Mouse (Mus musculus) lung, embryonic 15.5 days (tissue): ENCODE measurements around the gene Tenm2. TPM values are rescaled to one million over a fixed set of nuclear protein-coding genes. Genes with fewer than 3 reads are reported as not detected.

Experiments used
- ATAC-seq: fragments of 200-750 bp; cut with Nextera tagmentation; 2 replicates; pipeline ENCODE4 v1.8.0; 2017; ENCODE audit warnings: moderate number of reproducible peaks, borderline replicate concordance; ENCODE audit not compliant: low FRiP score, low TSS enrichment; ENCODE audit errors: extremely low read depth
- H3K27ac ChIP-seq: fragments of 300-500 bp; sonication (generic); 2 replicates; pipeline ENCODE4 v1.5.1; 2015; ENCODE audit warnings: moderate library complexity, mild to moderate bottlenecking, inconsistent platforms
- H3K27me3 ChIP-seq: fragments of 300-500 bp; sonication (generic); 2 replicates; pipeline ENCODE4 v1.6.1; 2015; ENCODE audit warnings: inconsistent platforms
- H3K36me3 ChIP-seq: fragments of 300-500 bp; sonication (generic); 2 replicates; pipeline ENCODE4 v1.6.1; 2015; ENCODE audit warnings: inconsistent platforms
- H3K4me1 ChIP-seq: fragments of 300-500 bp; sonication (generic); 2 replicates; pipeline ENCODE4 v1.6.1; 2015; ENCODE audit warnings: inconsistent platforms
- H3K4me2 ChIP-seq: fragments of 300-500 bp; sonication (generic); 2 replicates; pipeline ENCODE4 v1.6.1; 2015; ENCODE audit warnings: inconsistent platforms, mild to moderate bottlenecking, moderate library complexity
- H3K4me3 ChIP-seq: fragments of 300-500 bp; sonication (generic); 2 replicates; pipeline ENCODE4 v1.5.1; 2015; ENCODE audit warnings: mild to moderate bottlenecking, inconsistent platforms
- H3K9ac ChIP-seq: fragments of 300-500 bp; sonication (generic); 2 replicates; pipeline ENCODE4 v1.6.1; 2015; ENCODE audit warnings: inconsistent platforms
- H3K9me3 ChIP-seq: fragments of 300-500 bp; sonication (generic); 2 replicates; pipeline ENCODE4 v1.6.1; 2016; ENCODE audit warnings: inconsistent platforms
- WGBS: fragments of 180-500 bp; shearing (Covaris S2); methylation state at CpG from one replicate; pipeline ENCODE4 v1.1.7; 2015; 5-methylcytosine and 5-hydroxymethylcytosine counted together
- polyA plus RNA-seq: library from polyadenylated mRNA; unstranded; fragments of >200 nt; fragmentation: Nextera tagmentation; extraction: Ambion mirVana; gene quantifications from 2 replicates; pipeline ENCODE4 v1.2.1, GENCODE M21; 2015

Gene Tenm2
- polyA plus RNA-seq, 1 experiment from 2014 or later: 0.44 TPM

- ATAC-seq: no peak
- Histone ChIP-seq H3K4me3 (no peak overlapping the region), H3K27ac (no peak overlapping the region), H3K4me2 (no peak overlapping the region), H3K27me3 (no peaks in the 10 kb centered on the region), H3K36me3 (no peaks in the 10 kb centered on the region), H3K9ac (no peak overlapping the region), H3K9me3 (no peaks in the 10 kb centered on the region), H3K4me1 (no peaks in the 10 kb centered on the region)
- WGBS: 81% methylated on average over 6 of the region's 6 CpGs
Measured at GRCm38 (mm10) chr11:36492274-36492673, 743.5 kb downstream of the Tenm2 start.

- ATAC-seq: no peak
Measured at GRCm38 (mm10) chr11:36490085-36490484, 745.7 kb downstream of the Tenm2 start.

DNA sequence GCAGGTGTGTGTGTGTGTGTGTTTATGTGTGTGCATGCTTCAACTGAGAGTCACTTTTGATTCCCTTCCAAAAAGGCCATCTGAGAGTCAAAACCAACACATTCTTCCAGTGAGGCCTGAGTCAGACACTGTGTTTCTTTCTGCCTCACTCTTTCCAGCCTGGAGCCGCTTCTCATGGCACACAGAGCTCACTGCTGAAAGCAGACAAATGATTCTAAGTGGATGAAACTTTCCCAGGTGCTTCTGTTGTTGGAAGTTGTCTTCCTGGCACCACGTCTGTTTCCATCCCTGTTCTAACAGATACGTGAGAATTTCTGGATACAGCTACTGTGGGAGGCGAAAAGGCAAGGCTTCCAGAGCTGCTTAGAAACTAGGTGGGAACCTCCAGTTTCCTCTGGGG lies 747.1 kb downstream of the Tenm2 start:
- no peak for ATAC-seq
- no peaks in the 10 kb centered on the region for H3K4me1 ChIP-seq

More at GRCm38 (mm10) chr11:36490085-36490484, 745.7 kb downstream of the Tenm2 start:
- no peak overlapping the region for H3K4me2 ChIP-seq
- no peak overlapping the region for H3K27ac ChIP-seq
- no peaks in the 10 kb centered on the region for H3K9me3 ChIP-seq
- no peaks in the 10 kb centered on the region for H3K4me1 ChIP-seq
- H3K36me3 ChIP-seq: no peaks in the 10 kb centered on the region
- 54% methylated on average over 7 of the region's 7 CpGs for WGBS
- no peak overlapping the region for H3K4me3 ChIP-seq
- peaks cover 9% of the 10 kb centered on the region; the same call in 1 of the 2 replicates for H3K27me3 ChIP-seq
- no peak overlapping the region for H3K9ac ChIP-seq

DNA sequence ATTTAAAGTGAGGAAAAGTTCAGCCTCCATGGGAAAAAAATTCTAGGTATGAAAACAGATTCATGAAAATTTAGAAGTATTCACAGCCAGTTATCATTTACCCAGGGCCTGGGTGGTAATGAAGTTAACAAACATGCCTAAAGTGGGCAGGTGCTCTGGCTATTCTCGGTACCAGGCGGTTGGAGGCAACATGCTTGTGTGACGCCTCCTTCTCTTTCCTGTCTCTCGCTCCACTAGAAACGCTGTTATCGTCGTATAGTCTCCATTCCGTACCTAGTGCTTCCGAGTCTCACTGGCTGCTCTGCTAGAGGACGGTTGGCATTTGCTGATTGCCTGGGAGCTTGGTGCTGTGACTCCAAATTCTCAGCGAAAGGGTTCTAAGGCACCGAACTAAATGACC lies 749.7 kb downstream of the Tenm2 start:
- no peak overlapping the region for H3K4me3 ChIP-seq
- peak overlapping the region; percentile 20; the same call in 1 of the 2 replicates for H3K4me2 ChIP-seq
- no peak overlapping the region for H3K27ac ChIP-seq
- peaks cover 24% of the 10 kb centered on the region; the same call in 1 of the 2 replicates for H3K27me3 ChIP-seq
- H3K9ac ChIP-seq: no peak overlapping the region
- no peaks in the 10 kb centered on the region for H3K9me3 ChIP-seq
- H3K4me1 ChIP-seq: 0 out of 2 replicates have a peak, but pooled peaks cover 13% of the 10 kb centered on the region
- no peaks in the 10 kb centered on the region for H3K36me3 ChIP-seq
- 28% methylated on average over 12 of the region's 12 CpGs for WGBS
- no peak for ATAC-seq

More for the DNA sequence above, 747.1 kb downstream of the Tenm2 start:
- WGBS: 60% methylated on average over 4 of the region's 4 CpGs
- Histone ChIP-seq H3K9ac (no peak overlapping the region), H3K4me2 (no peak overlapping the region), H3K27me3 (peaks cover 18% of the 10 kb centered on the region; the same call in 1 of the 2 replicates), H3K27ac (no peak overlapping the region), H3K4me3 (no peak overlapping the region), H3K36me3 (no peaks in the 10 kb centered on the region), H3K9me3 (no peaks in the 10 kb centered on the region)

- Histone ChIP-seq H3K4me3 (no peak overlapping the region), H3K36me3 (no peaks in the 10 kb centered on the region), H3K4me1 (0 out of 2 replicates have a peak, but pooled peaks cover 13% of the 10 kb centered on the region), H3K4me2 (no peak overlapping the region), H3K27me3 (peaks cover 24% of the 10 kb centered on the region; the same call in 1 of the 2 replicates), H3K9me3 (no peaks in the 10 kb centered on the region), H3K27ac (no peak overlapping the region), H3K9ac (no peak overlapping the region)
- 50% methylated on average over 8 of the region's 8 CpGs for WGBS
- no peak for ATAC-seq
Measured at GRCm38 (mm10) chr11:36484466-36485069, 751.2 kb downstream of the Tenm2 start.

DNA sequence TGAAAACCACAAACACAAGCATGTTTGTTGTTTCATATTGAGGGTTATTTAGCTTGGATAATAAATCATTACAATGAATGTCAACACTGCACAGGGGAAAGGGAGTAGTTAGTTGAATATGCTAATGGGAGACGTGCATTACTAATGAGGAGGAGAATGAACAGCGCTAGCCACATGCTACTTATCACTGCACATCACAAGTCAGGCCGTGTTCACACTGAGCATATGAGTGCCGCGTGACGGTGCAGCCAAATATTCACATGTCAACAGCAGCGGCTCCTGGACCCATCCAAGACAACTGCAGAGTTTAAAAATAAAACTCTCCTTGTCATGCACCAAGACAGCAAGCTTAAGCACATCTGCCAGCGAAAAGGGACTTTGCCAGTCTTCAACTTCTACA lies 753.6 kb downstream of the Tenm2 start:
- Histone ChIP-seq H3K36me3 (no peaks in the 10 kb centered on the region), H3K9ac (no peak overlapping the region), H3K27ac (no peak overlapping the region), H3K27me3 (peaks cover 29% of the 10 kb centered on the region; the same call in 1 of the 2 replicates), H3K4me1 (0 out of 2 replicates have a peak, but pooled peaks cover 13% of the 10 kb centered on the region), H3K4me2 (no peak overlapping the region), H3K9me3 (no peaks in the 10 kb centered on the region), H3K4me3 (no peak overlapping the region)
- 46% methylated on average over 8 of the region's 8 CpGs for whole genome bisulfite sequencing
- peak; percentile 82; the same call in 1 of the 2 replicates for ATAC-seq

DNA sequence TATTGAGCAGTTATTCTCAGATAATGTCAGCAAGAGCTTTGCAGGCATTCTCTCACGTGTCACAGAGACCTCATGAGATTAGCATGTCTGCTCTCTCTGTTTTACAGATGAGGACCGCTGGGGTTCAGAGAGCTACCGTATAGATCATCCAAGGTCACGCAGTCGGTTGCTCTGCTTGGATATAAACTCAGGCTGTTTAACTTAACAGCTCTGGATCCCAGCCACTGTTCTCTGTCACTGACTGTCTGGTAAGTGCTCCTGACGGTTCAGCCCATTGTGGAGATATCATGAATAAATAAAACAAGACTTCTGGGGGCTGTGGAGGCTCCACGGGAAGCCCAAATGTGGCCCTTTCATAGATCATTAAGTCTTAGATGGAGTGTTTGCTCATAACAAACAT lies 754.2 kb downstream of the Tenm2 start:
- 31% methylated on average over 7 of the region's 7 CpGs for whole genome bisulfite sequencing
- Histone ChIP-seq H3K36me3 (no peaks in the 10 kb centered on the region), H3K27ac (no peak overlapping the region), H3K27me3 (peaks cover 29% of the 10 kb centered on the region; the same call in 1 of the 2 replicates), H3K4me2 (no peak overlapping the region), H3K9ac (no peak overlapping the region), H3K4me1 (0 out of 2 replicates have a peak, but pooled peaks cover 13% of the 10 kb centered on the region), H3K4me3 (no peak overlapping the region), H3K9me3 (no peaks in the 10 kb centered on the region)
- peak; percentile 81; the same call in 1 of the 2 replicates for ATAC-seq

- H3K27me3 ChIP-seq: peaks cover 26% of the 10 kb centered on the region; the same call in 1 of the 2 replicates
- 0 out of 2 replicates have a peak, but pooled peaks cover 13% of the 10 kb centered on the region for H3K4me1 ChIP-seq
- H3K4me3 ChIP-seq: no peak overlapping the region
- no peak overlapping the region for H3K27ac ChIP-seq
- no peaks in the 10 kb centered on the region for H3K9me3 ChIP-seq
- 76% methylated on average over 5 of the region's 5 CpGs for WGBS
- no peak for ATAC-seq
- H3K9ac ChIP-seq: no peak overlapping the region
- no peaks in the 10 kb centered on the region for H3K36me3 ChIP-seq
- no peak overlapping the region for H3K4me2 ChIP-seq
Measured at GRCm38 (mm10) chr11:36481086-36481485, 754.7 kb downstream of the Tenm2 start.

GRCm38 (mm10) chr11:36469811-36470551 lies 765.8 kb downstream of the Tenm2 start:
- no peak for ATAC-seq
- Histone ChIP-seq H3K27me3 (no peaks in the 10 kb centered on the region), H3K4me2 (no peak overlapping the region), H3K4me3 (no peak overlapping the region), H3K4me1 (no peaks in the 10 kb centered on the region), H3K27ac (no peak overlapping the region), H3K36me3 (no peaks in the 10 kb centered on the region), H3K9ac (no peak overlapping the region), H3K9me3 (no peaks in the 10 kb centered on the region)
- 42% methylated on average over 9 of the region's 9 CpGs for WGBS

GRCm38 (mm10) chr11:36458451-36458850 lies 777.3 kb downstream of the Tenm2 start:
- no peak for ATAC-seq
- 74% methylated on average over 6 of the region's 6 CpGs for WGBS
- Histone ChIP-seq H3K4me1 (no peaks in the 10 kb centered on the region), H3K36me3 (no peaks in the 10 kb centered on the region), H3K9me3 (no peaks in the 10 kb centered on the region), H3K27ac (no peak overlapping the region), H3K4me2 (no peak overlapping the region), H3K9ac (no peak overlapping the region), H3K4me3 (no peak overlapping the region), H3K27me3 (no peaks in the 10 kb centered on the region)

- H3K4me1 ChIP-seq: 0 out of 2 replicates have a peak, but pooled peaks cover 2% of the 10 kb centered on the region
- H3K9me3 ChIP-seq: no peaks in the 10 kb centered on the region
- no peak overlapping the region for H3K9ac ChIP-seq
- no peaks in the 10 kb centered on the region for H3K36me3 ChIP-seq
- 42% methylated on average over 6 of the region's 6 CpGs for WGBS
- H3K27ac ChIP-seq: no peak overlapping the region
- no peak overlapping the region for H3K4me3 ChIP-seq
- H3K27me3 ChIP-seq: no peaks in the 10 kb centered on the region
- no peak overlapping the region for H3K4me2 ChIP-seq
- no peak for ATAC-seq
Measured at GRCm38 (mm10) chr11:36454076-36454475, 781.7 kb downstream of the Tenm2 start.

DNA sequence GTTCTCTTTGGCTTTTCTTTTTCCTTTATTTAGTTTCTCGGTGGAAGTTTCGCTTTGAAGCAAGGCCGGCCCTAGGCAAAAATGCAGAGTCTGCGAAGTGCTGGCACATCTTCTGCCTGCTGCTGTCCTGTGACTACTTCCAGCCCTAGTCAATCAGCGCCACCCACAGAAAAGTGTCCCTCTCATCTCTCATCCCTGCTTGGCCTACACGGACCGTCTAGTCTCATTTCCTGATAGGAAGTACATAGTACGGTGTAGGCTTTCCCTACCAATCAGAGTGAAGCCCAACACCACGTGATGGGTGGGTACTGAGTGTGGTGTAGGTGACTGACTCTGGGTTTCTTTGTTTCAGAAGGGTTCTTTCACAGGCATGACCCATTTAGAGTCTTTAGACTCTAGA lies 783.3 kb downstream of the Tenm2 start:
- no peaks in the 10 kb centered on the region for H3K9me3 ChIP-seq
- H3K9ac ChIP-seq: no peak overlapping the region
- H3K36me3 ChIP-seq: no peaks in the 10 kb centered on the region
- ATAC-seq: peak; percentile 93
- WGBS: 55% methylated on average over 9 of the region's 9 CpGs
- peak overlapping the region; percentile 22; the same call in 1 of the 2 replicates for H3K27ac ChIP-seq
- no peaks in the 10 kb centered on the region for H3K27me3 ChIP-seq
- 0 out of 2 replicates have a peak, but pooled peaks cover 2% of the 10 kb centered on the region for H3K4me1 ChIP-seq
- H3K4me3 ChIP-seq: no peak overlapping the region
- H3K4me2 ChIP-seq: peak overlapping the region; percentile 22; the same call in 1 of the 2 replicates
